Mouse (Mus musculus) urinary bladder, postnatal 36 days (tissue): ENCODE results near the gene Meis1.

Experiments used
- DNase-seq, 2 experiments: peaks; one replicate each; pipeline ENCODE4 v3.0.0; 2022; ENCODE audit warnings: low spot score in 2 of 2, mixed read lengths in 1 of 2

Meis1 gene

DNA sequence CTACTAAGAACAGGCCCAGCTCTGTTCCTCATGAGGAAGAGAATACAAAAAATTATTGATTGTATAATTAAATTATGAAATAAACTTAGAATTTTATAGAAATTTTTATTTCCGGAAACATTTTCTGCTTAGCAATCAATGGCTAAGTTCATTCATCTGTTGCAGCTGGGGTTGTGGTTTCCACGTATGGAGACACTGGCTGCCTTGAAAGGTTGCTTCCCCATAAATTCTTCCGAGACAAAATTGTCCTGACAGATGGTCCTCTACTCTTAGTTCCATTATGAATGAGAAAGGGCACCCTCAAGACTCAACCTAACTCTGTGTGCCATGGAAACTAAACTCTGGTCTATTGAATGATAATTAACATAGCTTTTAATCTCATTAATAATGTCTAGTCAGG is 111.9 kb downstream of the Meis1 start:
- DNase-seq: no peak

DNA sequence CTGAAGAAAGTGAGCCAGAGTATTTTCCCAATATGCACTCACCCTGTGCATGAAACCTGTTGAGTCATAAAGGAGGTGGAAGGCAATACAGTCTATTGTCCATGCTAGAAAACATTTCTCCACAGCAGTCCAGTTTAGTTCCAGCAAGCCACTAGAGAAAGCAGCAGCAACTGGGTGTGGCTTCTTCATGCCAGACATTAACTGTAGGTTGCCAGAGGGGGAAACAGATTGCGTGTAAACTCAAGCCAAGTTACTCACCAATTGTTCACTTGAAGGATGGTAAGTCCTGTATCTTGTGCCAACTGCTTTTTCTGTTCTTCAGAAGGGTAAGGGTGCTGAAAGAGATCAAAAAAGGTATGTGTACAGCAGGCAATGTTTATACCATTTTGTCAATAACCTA is 113.4 kb downstream of the Meis1 start:
- DNase-seq: no peak

- no peak for DNase-seq
These were observed 113.9 kb downstream of the Meis1 start for GRCm38 (mm10) chr11:18904880-18905279.

DNA sequence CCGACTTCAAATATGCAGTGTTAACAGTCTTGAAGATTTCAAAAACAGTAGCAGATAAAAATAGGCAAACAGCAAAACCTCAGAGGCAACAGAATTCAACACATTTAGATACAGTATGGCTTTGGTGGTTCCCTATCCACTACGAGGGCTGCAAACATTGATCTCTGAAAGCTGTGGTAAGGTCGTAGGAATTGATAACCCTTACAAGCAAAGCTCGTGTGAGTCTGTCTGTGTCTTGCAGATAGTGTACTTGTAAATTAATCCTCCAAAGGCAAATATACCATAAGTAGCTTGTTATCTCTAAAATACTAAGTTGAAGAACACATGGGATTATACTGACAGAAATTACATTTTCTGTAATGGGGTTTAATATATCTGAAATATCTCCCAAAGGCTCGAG is 114.5 kb downstream of the Meis1 start:
- no peak for DNase-seq

DNA sequence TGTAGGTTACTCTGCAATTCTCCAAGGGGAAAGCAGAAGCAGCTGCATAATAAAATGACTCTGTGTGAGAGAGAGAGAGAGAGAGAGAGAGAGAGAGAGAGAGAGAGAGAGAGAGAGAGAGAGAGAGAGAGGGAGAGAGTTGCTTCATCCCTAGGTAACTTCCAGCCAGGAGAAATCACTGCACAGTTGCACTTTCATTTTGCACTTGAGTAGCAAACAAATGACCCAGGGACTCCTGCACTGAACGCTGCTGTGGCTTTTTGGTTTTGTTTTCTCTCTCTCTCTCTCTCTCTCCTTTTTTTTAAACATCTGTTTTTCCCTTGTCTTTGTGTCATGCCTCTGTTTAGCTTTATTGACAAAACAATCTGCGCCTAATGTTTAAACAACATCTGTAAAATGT is 118.3 kb downstream of the Meis1 start:
- no peak for DNase-seq

- peak in 1 of 2 experiments; percentile 21 for DNase-seq
These were observed 119.9 kb downstream of the Meis1 start for GRCm38 (mm10) chr11:18898862-18899261.

GRCm38 (mm10) chr11:18897921-18898646 is 120.7 kb downstream of the Meis1 start:
- DNase-seq: peak; percentile 52 to 54

DNA sequence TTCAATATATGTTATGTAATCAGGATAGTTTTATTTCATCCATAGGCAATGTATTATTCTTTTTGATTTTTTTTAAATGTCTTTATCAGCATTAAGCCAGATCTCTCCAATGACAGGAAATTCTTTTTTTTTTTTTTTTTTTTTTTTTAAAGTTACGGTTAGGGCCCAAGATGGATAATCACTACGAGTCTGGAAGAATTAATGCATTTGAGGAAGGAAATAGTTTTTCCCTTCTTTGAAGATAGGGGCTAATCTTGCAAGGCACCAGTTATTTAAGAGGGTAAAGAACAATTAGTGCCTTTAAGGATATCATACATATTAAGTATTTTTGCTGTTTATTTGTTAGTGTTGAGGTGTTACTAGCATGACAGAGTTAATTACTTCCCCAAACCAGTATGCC is 121.5 kb downstream of the Meis1 start:
- no peak for DNase-seq

- peak in 1 of 2 experiments; percentile 32 for DNase-seq
These were observed 126.3 kb downstream of the Meis1 start for GRCm38 (mm10) chr11:18892470-18892869.

DNA sequence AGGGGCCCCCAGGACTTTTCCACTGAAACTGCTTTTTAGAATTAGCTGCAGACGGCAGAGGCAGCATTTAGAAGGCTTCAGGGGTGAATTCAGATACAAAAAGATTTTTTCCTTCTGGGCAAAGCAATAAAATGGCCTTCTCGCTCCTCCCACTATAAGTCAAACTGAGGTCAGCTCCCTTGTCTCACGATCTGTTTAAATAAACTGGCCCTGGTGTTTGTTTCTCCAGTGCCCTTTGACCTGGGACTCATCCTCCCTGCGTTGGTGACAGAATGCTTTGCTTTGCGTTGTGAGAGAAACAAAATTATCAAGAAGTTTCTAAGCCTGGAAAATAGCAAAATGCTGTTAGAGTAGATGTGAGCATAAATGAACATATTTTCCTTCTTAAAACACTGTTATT is 129.6 kb downstream of the Meis1 start:
- DNase-seq: no peak

GRCm38 (mm10) chr11:18888651-18889050 is 130.1 kb downstream of the Meis1 start:
- no peak for DNase-seq

DNA sequence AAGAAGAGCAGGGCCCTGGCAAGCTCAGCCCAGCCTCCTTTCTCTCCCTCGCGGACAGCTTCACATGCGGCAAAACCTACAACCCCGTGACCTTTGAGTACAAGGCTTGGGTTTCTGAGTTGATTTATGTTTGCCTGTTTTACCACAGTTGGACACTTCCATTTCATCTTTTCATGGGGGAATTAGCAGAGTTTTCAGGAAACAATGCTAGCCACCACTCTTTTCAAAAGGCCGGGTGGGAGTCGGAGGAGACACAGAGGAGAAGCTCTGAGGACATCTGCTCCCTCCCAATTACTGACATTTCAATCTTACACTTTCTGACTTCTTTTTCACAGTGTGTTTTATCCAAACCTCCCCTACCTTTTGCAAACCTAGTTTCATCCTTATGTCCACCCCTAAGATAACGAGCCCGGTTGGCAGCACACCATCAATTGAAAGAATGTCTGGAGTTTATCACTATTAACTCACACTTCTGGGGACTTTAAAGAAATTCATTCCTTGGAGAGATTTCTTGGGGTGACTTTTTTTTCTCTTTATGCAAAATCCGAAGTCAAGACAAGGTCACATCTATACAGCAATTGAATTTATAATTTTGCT is 133.0 kb downstream of the Meis1 start:
- peak in 1 of 2 experiments; percentile 45 for DNase-seq

- no peak for DNase-seq
These were observed 133.6 kb downstream of the Meis1 start for GRCm38 (mm10) chr11:18885036-18885728.

DNA sequence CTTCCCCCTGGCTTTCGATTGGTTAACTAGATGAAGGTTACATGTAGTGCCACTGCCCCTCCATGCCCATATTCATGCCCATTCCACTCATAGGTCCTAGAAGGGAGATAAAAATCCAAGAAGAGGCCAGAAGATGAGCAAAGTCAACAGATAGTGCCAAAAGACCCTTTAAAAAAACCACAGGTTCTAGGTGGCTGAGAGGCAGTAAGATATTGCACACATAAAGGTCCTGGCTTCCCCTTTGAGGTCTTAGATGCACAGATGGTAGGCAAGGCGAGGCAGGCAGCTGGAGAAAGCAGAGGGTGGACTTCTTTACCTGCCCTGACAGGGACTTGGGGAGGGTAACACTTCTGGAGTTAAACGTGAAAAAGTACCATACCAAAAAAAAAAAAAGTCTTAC is 134.8 kb downstream of the Meis1 start:
- DNase-seq: no peak

- DNase-seq: peak in 1 of 2 experiments; percentile 24
These were observed 135.3 kb downstream of the Meis1 start for GRCm38 (mm10) chr11:18883507-18883881.

- DNase-seq: no peak
These were observed 135.9 kb downstream of the Meis1 start for GRCm38 (mm10) chr11:18882747-18883506.

- DNase-seq: no peak
These were observed 136.5 kb downstream of the Meis1 start for GRCm38 (mm10) chr11:18882315-18882714.

- no peak for DNase-seq
These were observed 138.0 kb downstream of the Meis1 start for GRCm38 (mm10) chr11:18880806-18881205.

- DNase-seq: no peak
These were observed 139.3 kb downstream of the Meis1 start for GRCm38 (mm10) chr11:18879456-18879818.

- DNase-seq: no peak
These were observed 139.9 kb downstream of the Meis1 start for GRCm38 (mm10) chr11:18878748-18879455.

GRCm38 (mm10) chr11:18878016-18878415 is 140.8 kb downstream of the Meis1 start:
- no peak for DNase-seq

- peak; percentile 60 to 80 for DNase-seq
These were observed 141.2 kb downstream of the Meis1 start for GRCm38 (mm10) chr11:18877626-18878011.
